Mouse (Mus musculus) forebrain, embryonic 15.5 days (tissue): ENCODE results near the gene Olfr376. TPM values are rescaled to one million over a fixed set of nuclear protein-coding genes. Genes with fewer than 3 reads are reported as not detected.

Experiments used
- polyA plus RNA-seq: library from polyadenylated mRNA; unstranded; fragments of >200 nt; fragmentation: Nextera tagmentation; extraction: Ambion mirVana; gene quantifications from 2 replicates; pipeline ENCODE4 v1.2.1, GENCODE M21; 2015

Gene Olfr376
- polyA plus RNA-seq, 1 experiment from 2014 or later = not detected

Other genes starting within 250 kb of the Olfr376 start
- gene Haspin, start 233.0 kb upstream of the Olfr376 start, polyA plus RNA-seq = 7.6 and 7.7 TPM in 2 replicates
- gene P2rx5, start 210.8 kb upstream of the Olfr376 start, polyA plus RNA-seq = 1.0 and 1.3 TPM in 2 replicates
- 131 and 132 TPM in 2 replicates for gene Emc6, start 194.2 kb upstream of the Olfr376 start, polyA plus RNA-seq
- 172 and 173 TPM in 2 replicates for gene Tax1bp3, start 194.2 kb upstream of the Olfr376 start, polyA plus RNA-seq
- gene Ctns, start 172.2 kb upstream of the Olfr376 start, polyA plus RNA-seq = 17.4 and 21.5 TPM in 2 replicates
- 1.2 and 1.6 TPM in 2 replicates for gene Shpk, start 171.8 kb upstream of the Olfr376 start, polyA plus RNA-seq
- 0.14 TPM in 1 of 2 replicates, not detected in the other for gene Trpv1, start 137.0 kb upstream of the Olfr376 start, polyA plus RNA-seq
- 0.06 and 0.09 TPM in 2 replicates for gene Trpv3, start 103.9 kb upstream of the Olfr376 start, polyA plus RNA-seq
- 0.54 and 0.57 TPM in 2 replicates for gene Aspa, start 41.6 kb upstream of the Olfr376 start, polyA plus RNA-seq
- gene Gm49340, start 41.5 kb upstream of the Olfr376 start, polyA plus RNA-seq = not detected in 2 replicates
- not detected in 2 replicates for gene Spata22, start 41.5 kb upstream of the Olfr376 start, polyA plus RNA-seq
- not detected in 2 replicates for gene Olfr20, start 20.5 kb upstream of the Olfr376 start, polyA plus RNA-seq
- not detected in 2 replicates for gene Olfr1, start 28.4 kb downstream of the Olfr376 start, polyA plus RNA-seq
- not detected in 2 replicates for gene Olfr378, start 57.2 kb downstream of the Olfr376 start, polyA plus RNA-seq
- gene Olfr380, start 86.3 kb downstream of the Olfr376 start, polyA plus RNA-seq = not detected in 2 replicates
- not detected in 2 replicates for gene Olfr381, start 120.4 kb downstream of the Olfr376 start, polyA plus RNA-seq
- not detected in 2 replicates for gene Olfr382, start 146.0 kb downstream of the Olfr376 start, polyA plus RNA-seq
- not detected in 2 replicates for gene Olfr385, start 221.8 kb downstream of the Olfr376 start, polyA plus RNA-seq
- not detected in 2 replicates for gene Olfr384, start 227.3 kb downstream of the Olfr376 start, polyA plus RNA-seq